Comparison of ENCODE assay signal across 20 mouse cellular contexts in the genomic region with DNA sequence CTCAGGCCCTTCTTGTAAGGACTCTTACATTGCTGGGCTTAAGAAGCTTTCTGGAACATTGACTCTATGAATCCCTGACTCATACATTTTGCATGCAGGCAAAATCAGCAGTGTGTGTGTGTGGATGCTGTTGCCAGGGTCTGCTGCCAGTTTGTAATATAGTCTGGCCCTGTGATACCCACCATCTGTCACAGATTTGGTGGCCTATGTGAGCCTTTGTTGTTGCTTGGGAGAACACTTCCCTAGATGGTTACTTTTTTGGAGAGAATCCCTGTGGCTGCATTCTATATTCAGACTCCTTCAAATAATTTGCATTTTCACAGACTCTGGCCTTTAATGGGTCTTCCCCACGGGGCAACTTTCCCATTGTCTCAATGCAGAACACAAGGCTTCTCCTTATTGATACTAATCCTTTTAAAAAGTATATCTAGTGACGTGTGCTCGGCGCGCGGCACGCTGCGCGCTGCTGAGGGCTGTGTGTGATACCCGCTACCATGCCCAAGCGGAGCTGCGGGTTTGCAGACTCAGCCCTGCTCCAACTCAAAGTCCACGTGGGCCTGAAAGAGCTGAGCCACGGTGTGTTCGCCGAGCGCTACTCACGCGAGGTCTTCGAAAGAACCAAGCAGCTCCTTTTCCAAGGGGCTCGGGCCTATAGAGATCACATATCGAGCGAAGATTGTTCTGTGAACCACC. TPM values are rescaled to one million over a fixed set of nuclear protein-coding genes. Genes with fewer than 3 reads are reported as not detected.
DNase-seq lines count a peak whose midpoint lies in the region; ATAC-seq lines count a peak whose summit lies in the region.
"Had no signal": no experiment of that assay in that cellular context is flagged by ENCODE, and none has a peak within 500 bp of the region (broad histone marks: within the 10 kb centered on the region; RNA-seq: fewer than 3 reads in every experiment).

No protein-coding gene starts in this region.

- H3K9me3 ChIP-seq in hindbrain, embryonic 13.5 days = no peaks in the 10 kb centered on the region
- no peaks in the 10 kb centered on the region for H3K9me3 ChIP-seq in hindbrain, embryonic 10.5 days
- H3K9me3 ChIP-seq in forebrain, embryonic 16.5 days (ENCODE audit: control insufficient read depth, low read length) = no peaks in the 10 kb centered on the region
- H3K9me3 ChIP-seq in neural tube, embryonic 13.5 days = no peaks in the 10 kb centered on the region
- H3K9me3 ChIP-seq in liver, embryonic 12.5 days (replicated peaks) = no peaks in the 10 kb centered on the region
- H3K9me3 ChIP-seq: embryonic facial prominence, embryonic 13.5 days; heart, embryonic 12.5 days; limb, embryonic 15.5 days had no signal

- H3K4me1 ChIP-seq in hindbrain, embryonic 13.5 days (replicated peaks) = no peaks in the 10 kb centered on the region
- H3K4me1 ChIP-seq in hindbrain, embryonic 10.5 days (replicated peaks) = no peaks in the 10 kb centered on the region
- H3K4me1 ChIP-seq in forebrain, embryonic 16.5 days (replicated peaks; ENCODE audit: control insufficient read depth, insufficient read depth, low read length) = peaks cover 5% of the 10 kb centered on the region
- H3K4me1 ChIP-seq in neural tube, embryonic 13.5 days (replicated peaks) = no peaks in the 10 kb centered on the region
- H3K4me1 ChIP-seq in liver, embryonic 12.5 days = no peaks in the 10 kb centered on the region
- H3K4me1 ChIP-seq: embryonic facial prominence, embryonic 13.5 days; heart, embryonic 12.5 days; limb, embryonic 15.5 days had no signal

- 86% methylated on average over 23 of the region's 23 CpGs for WGBS in hindbrain, embryonic 13.5 days
- 91% methylated on average over 23 of the region's 23 CpGs for WGBS in hindbrain, embryonic 10.5 days
- WGBS in forebrain, embryonic 16.5 days = 80% methylated on average over 23 of the region's 23 CpGs
- 91% methylated on average over 23 of the region's 23 CpGs for WGBS in neural tube, embryonic 13.5 days
- 83% methylated on average over 23 of the region's 23 CpGs for WGBS in liver, embryonic 12.5 days (ENCODE audit: insufficient replicate concordance)

- peak overlapping the region; percentile 50 for H3K27ac ChIP-seq in hindbrain, embryonic 13.5 days
- no peak overlapping the region for H3K27ac ChIP-seq in hindbrain, embryonic 10.5 days
- H3K27ac ChIP-seq in forebrain, embryonic 16.5 days (ENCODE audit: low read length) = peak overlapping the region; percentile 69
- H3K27ac ChIP-seq in neural tube, embryonic 13.5 days (replicated peaks) = peak overlapping the region; percentile 9; the same call in 1 of the 2 replicates
- H3K27ac ChIP-seq in liver, embryonic 12.5 days = no peak overlapping the region
- H3K27ac ChIP-seq: embryonic facial prominence, embryonic 13.5 days; kidney, postnatal 0 days; layer of hippocampus, adult 2 months; limb, embryonic 15.5 days had no signal

- no peak overlapping the region for H3K9ac ChIP-seq in hindbrain, embryonic 13.5 days
- H3K9ac ChIP-seq in forebrain, embryonic 16.5 days (replicated peaks; ENCODE audit: low read depth, low read length) = no peak overlapping the region
- no peak overlapping the region for H3K9ac ChIP-seq in neural tube, embryonic 13.5 days
- no peak overlapping the region for H3K9ac ChIP-seq in liver, embryonic 12.5 days
- H3K9ac ChIP-seq: embryonic facial prominence, embryonic 13.5 days; heart, embryonic 12.5 days; limb, embryonic 15.5 days had no signal

- peak; percentile 71 for ATAC-seq in hindbrain, embryonic 13.5 days (ENCODE audit: low FRiP score)
- peak; percentile 94 for ATAC-seq in forebrain, embryonic 16.5 days
- ATAC-seq in neural tube, embryonic 13.5 days (ENCODE audit: low read depth) = peak; percentile 40; the same call in 1 of the 2 replicates
- no peak for ATAC-seq in liver, embryonic 12.5 days
- ATAC-seq: CD4-positive, CD25-positive, alpha-beta regulatory T cell, adult 4 months; intestine, postnatal 0 days had no signal

- no peak for DNase-seq in hindbrain, embryonic 10.5 days (ENCODE audit: low spot score)
- peak; percentile 32 for DNase-seq in ZHBTc4 (ENCODE audit: low read depth, low spot score)
- DNase-seq in embryo, embryonic 9.5 days (ENCODE audit: extremely low spot score) = no peak
- DNase-seq: adrenal gland, postnatal 25 days; gastrocnemius, postnatal 10 days; heart, postnatal 36 days; lung, adult 18-20 months; lung, postnatal 4 days; thymus, adult 18-20 months had no signal

- H3K4me2 ChIP-seq in hindbrain, embryonic 13.5 days = no peak overlapping the region
- no peak overlapping the region for H3K4me2 ChIP-seq in forebrain, embryonic 16.5 days (ENCODE audit: low read length)
- H3K4me2 ChIP-seq in neural tube, embryonic 13.5 days = no peak overlapping the region
- no peak overlapping the region for H3K4me2 ChIP-seq in liver, embryonic 12.5 days
- H3K4me2 ChIP-seq: embryonic facial prominence, embryonic 13.5 days; heart, embryonic 12.5 days; limb, embryonic 15.5 days had no signal

- H3K4me3 ChIP-seq in hindbrain, embryonic 13.5 days = no peak overlapping the region
- no peak overlapping the region for H3K4me3 ChIP-seq in hindbrain, embryonic 10.5 days
- no peak overlapping the region for H3K4me3 ChIP-seq in forebrain, embryonic 16.5 days (replicated peaks; ENCODE audit: low read length)
- no peak overlapping the region for H3K4me3 ChIP-seq in neural tube, embryonic 13.5 days
- H3K4me3 ChIP-seq in liver, embryonic 12.5 days = no peak overlapping the region
- H3K4me3 ChIP-seq: embryonic facial prominence, embryonic 13.5 days; heart, embryonic 12.5 days; layer of hippocampus, adult 2 months; limb, embryonic 15.5 days had no signal

- no peaks in the 10 kb centered on the region for H3K27me3 ChIP-seq in hindbrain, embryonic 13.5 days
- no peaks in the 10 kb centered on the region for H3K27me3 ChIP-seq in hindbrain, embryonic 10.5 days (ENCODE audit: insufficient read depth, poor library complexity, severe bottlenecking)
- H3K27me3 ChIP-seq in forebrain, embryonic 16.5 days (replicated peaks; ENCODE audit: control insufficient read depth, insufficient read depth, low read length) = no peaks in the 10 kb centered on the region
- no peaks in the 10 kb centered on the region for H3K27me3 ChIP-seq in neural tube, embryonic 13.5 days
- no peaks in the 10 kb centered on the region for H3K27me3 ChIP-seq in liver, embryonic 12.5 days (replicated peaks)
- H3K27me3 ChIP-seq: embryonic facial prominence, embryonic 13.5 days; heart, embryonic 12.5 days; limb, embryonic 15.5 days had no signal

- H3K36me3 ChIP-seq in hindbrain, embryonic 13.5 days = no peaks in the 10 kb centered on the region
- no peaks in the 10 kb centered on the region for H3K36me3 ChIP-seq in hindbrain, embryonic 10.5 days
- H3K36me3 ChIP-seq in forebrain, embryonic 16.5 days (ENCODE audit: control insufficient read depth, insufficient read depth) = no peaks in the 10 kb centered on the region
- no peaks in the 10 kb centered on the region for H3K36me3 ChIP-seq in neural tube, embryonic 13.5 days
- no peaks in the 10 kb centered on the region for H3K36me3 ChIP-seq in liver, embryonic 12.5 days
- H3K36me3 ChIP-seq: embryonic facial prominence, embryonic 13.5 days; heart, embryonic 12.5 days; limb, embryonic 15.5 days had no signal

RNA-seq across cellular contexts. Expression of a gene that starts 33.8 kb away (rescaled TPM):
- 0.63 and 1.2 TPM in 2 replicates for polyA plus RNA-seq in hindbrain, embryonic 13.5 days (2015; fragmentation: Nextera tagmentation; extraction: Ambion mirVana)
- not detected in 2 replicates for polyA plus RNA-seq in hindbrain, embryonic 10.5 days (2016; fragmentation: Nextera tagmentation; extraction: Ambion mirVana)
- polyA plus RNA-seq in forebrain, embryonic 16.5 days (2015; fragmentation: Nextera tagmentation; extraction: Ambion mirVana) = 1.1 and 1.7 TPM in 2 replicates
- 3.1 and 7.5 TPM in 2 replicates for polyA plus RNA-seq in neural tube, embryonic 13.5 days (2015; fragmentation: Nextera tagmentation; extraction: Ambion mirVana)
- 0.15 and 0.49 TPM in 2 replicates for polyA plus RNA-seq in liver, embryonic 12.5 days (2016; fragmentation: Nextera tagmentation; extraction: Ambion mirVana)
- polyA plus RNA-seq: CD4-positive, CD25-positive, alpha-beta regulatory T cell, adult 4 months; kidney, postnatal 0 days had no signal

Comparison
In these comparisons a context has a peak if more than half of its experiments do, and no peak if none do; other contexts are left out.
1. H3K27ac ChIP-seq: peak in hindbrain, embryonic 13.5 days (single experiment), forebrain, embryonic 16.5 days (single experiment) and neural tube, embryonic 13.5 days (single experiment); none in hindbrain, embryonic 10.5 days (single experiment) and liver, embryonic 12.5 days (single experiment).